Mouse (Mus musculus) 3134 (cell line): Measurements from ENCODE around the gene Hist1h2ae.
A peak's percentile ranks its signal among the peaks of the same experiment; 100 is the strongest.
"Not testable (repeated sequence)": the region's sequence is repeated elsewhere in the genome, so short reads cannot be mapped to it uniquely, and the experiment has no call there.

Experiments
- DNase-seq: peaks from one replicate; pipeline ENCODE4 v3.0.0-alpha.2; 2011; ENCODE audit warnings: low spot score; ENCODE audit not compliant: insufficient read length; ENCODE audit errors: extremely low read depth

Gene Hist1h2ae

GRCm38 (mm10) chr13:23571022-23571503 is at the start of gene Hist1h2ae, which contains the start of gene Hist1h2bg:
Gene Hist1h2ae, minus strand, starts transcription at chr13:23571220.
Gene Hist1h2bg, plus strand, starts transcription at chr13:23571396.
- peak; percentile 95 for DNase-seq

GRCm38 (mm10) chr13:23620056-23620732 is 49.2 kb upstream of the Hist1h2ae start:
- peak; percentile 31 for DNase-seq

GRCm38 (mm10) chr13:23611638-23612037 is 40.6 kb upstream of the Hist1h2ae start:
- DNase-seq = no peak

- DNase-seq = no peak
These were observed 39.4 kb upstream of the Hist1h2ae start for GRCm38 (mm10) chr13:23610393-23610792.

GRCm38 (mm10) chr13:23609844-23610243 is 38.8 kb upstream of the Hist1h2ae start:
- no peak for DNase-seq

GRCm38 (mm10) chr13:23609209-23609608 is 38.2 kb upstream of the Hist1h2ae start:
- DNase-seq = peak; percentile 15

- DNase-seq = no peak
These were observed 34.0 kb upstream of the Hist1h2ae start for GRCm38 (mm10) chr13:23605052-23605451.

GRCm38 (mm10) chr13:23604452-23604851 is 33.4 kb upstream of the Hist1h2ae start:
- DNase-seq = no peak

GRCm38 (mm10) chr13:23603182-23603699 is 32.2 kb upstream of the Hist1h2ae start:
- no peak for DNase-seq

- peak; percentile 25 for DNase-seq
These were observed 26.9 kb upstream of the Hist1h2ae start for GRCm38 (mm10) chr13:23597957-23598356.

GRCm38 (mm10) chr13:23595622-23596372 is 24.8 kb upstream of the Hist1h2ae start:
- no peak for DNase-seq

- no peak for DNase-seq
These were observed 24.2 kb upstream of the Hist1h2ae start for GRCm38 (mm10) chr13:23595185-23595584.

- DNase-seq = no peak
These were observed 22.2 kb upstream of the Hist1h2ae start for GRCm38 (mm10) chr13:23593051-23593770.

GRCm38 (mm10) chr13:23592614-23593013 is 21.6 kb upstream of the Hist1h2ae start:
- no peak for DNase-seq

- DNase-seq = not testable (repeated sequence)
These were observed 20.9 kb upstream of the Hist1h2ae start for GRCm38 (mm10) chr13:23591886-23592285.

GRCm38 (mm10) chr13:23591206-23591605 is 20.2 kb upstream of the Hist1h2ae start:
- no peak for DNase-seq

- peak; percentile 45 for DNase-seq
These were observed 15.9 kb upstream of the Hist1h2ae start for GRCm38 (mm10) chr13:23586940-23587225.

- DNase-seq = no peak
These were observed 15.3 kb upstream of the Hist1h2ae start for GRCm38 (mm10) chr13:23586099-23586939.

GRCm38 (mm10) chr13:23585442-23586098 is 14.6 kb upstream of the Hist1h2ae start:
- DNase-seq = peak; percentile 90

- DNase-seq = peak; percentile 68
These were observed 14.0 kb upstream of the Hist1h2ae start for GRCm38 (mm10) chr13:23585029-23585441.
